Mouse (Mus musculus) heart, postnatal 0 days (tissue): ENCODE results near the gene Oard1.
A peak's percentile ranks its signal among the peaks of the same experiment; 100 is the strongest.

ENCODE experiments used
- CTCF ChIP-seq: IDR thresholded peaks from 2 replicates; pipeline ENCODE4 v1.5.1; 2016; ENCODE audit warnings: antibody characterized with exemption, control low read depth, low read depth
- EP300 ChIP-seq: IDR thresholded peaks from 2 replicates; pipeline ENCODE4 v1.6.1; 2016; ENCODE audit warnings: antibody characterized with exemption, low read depth

DNA sequence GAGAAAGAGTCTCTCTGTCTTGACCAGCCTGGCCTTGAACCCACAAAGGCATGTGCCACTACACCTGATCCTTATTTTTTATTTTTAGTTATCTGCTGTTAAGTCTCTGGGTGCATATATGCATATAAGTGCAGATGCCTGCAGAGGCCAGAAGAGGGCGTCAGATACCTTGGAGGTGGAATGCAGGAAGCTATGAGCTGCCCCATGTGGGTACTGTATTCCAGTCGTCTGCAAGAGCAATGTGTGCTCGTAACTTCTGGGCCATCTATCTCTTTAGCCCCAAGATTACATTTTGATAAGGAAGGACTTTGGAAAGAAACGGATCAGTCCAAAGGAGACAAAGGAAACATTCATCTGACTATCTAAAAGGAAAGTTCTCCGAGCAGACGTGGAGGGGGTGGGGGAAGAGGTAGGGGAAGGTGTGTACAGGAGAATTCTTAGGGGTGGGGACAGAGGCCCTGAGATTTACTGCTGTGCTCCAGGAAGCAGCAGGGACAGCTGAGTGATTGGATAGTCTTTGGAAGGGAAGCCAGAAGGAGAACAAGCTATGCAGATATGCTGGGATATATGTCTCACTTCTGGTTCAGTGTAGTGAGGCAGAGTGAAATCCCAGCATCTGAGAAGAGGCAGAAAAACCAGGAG lies 24.0 kb downstream of the Oard1 start:
- TF ChIP-seq CTCF = peak; percentile 20; the same call in 1 of the 2 replicates
- no peak for TF ChIP-seq EP300
